Mouse (Mus musculus): Measurements from ENCODE around the gene Gm21783.
"Not testable (repeated sequence)": the region's sequence is repeated elsewhere in the genome, so short reads cannot be mapped to it uniquely, and the experiment has no call there.

The Gm21783 gene

GRCm38 (mm10) chrY:44981163-44981562 lies at the start of gene Gm21783:
Gene Gm21783 (minus strand): TSS chrY:44981263.
- DNase-seq, result not testable (repeated sequence)
